Mouse (Mus musculus) mouse embryonic stem cell (cell line): ENCODE data around the gene Dcaf11.

Experiments
- in situ Hi-C, 2 experiments: fragments of 300-500 bp; cut with MboI; formaldehyde crosslinking; loops; 1 replicate in 1 of 2; 3 replicates in 1 of 2; pipeline ENCODE4 v1.14.3; 2019 to 2020; ENCODE audit warnings: low sequenced_read_pairs in 2 of 2, low pct_unique_long_range_greater_than_20kb in 1 of 2, mixed read lengths in 1 of 2; ENCODE audit not compliant: unreplicated experiment in 1 of 2

Gene Dcaf11

GRCm38 (mm10) chr14:55559799-55560201 lies at the start of gene Dcaf11:
Gene Dcaf11, plus strand, starts transcription at chr14:55560006.
- in situ Hi-C loops: no loop called here

GRCm38 (mm10) chr14:55510125-55510731 lies 49.6 kb upstream of the Dcaf11 start, which contains the start of gene Cpne6:
Gene Cpne6, plus strand, starts transcription at chr14:55510445.
- in situ Hi-C loops: no loop called here

- in situ Hi-C loops: no loop called here
Observed at GRCm38 (mm10) chr14:55511037-55511436, 48.8 kb upstream of the Dcaf11 start.

GRCm38 (mm10) chr14:55513927-55514326 lies 45.9 kb upstream of the Dcaf11 start:
- in situ Hi-C loops: no loop called here

GRCm38 (mm10) chr14:55515846-55516245 lies 44.0 kb upstream of the Dcaf11 start:
- in situ Hi-C loops: no loop called here

- in situ Hi-C loops: no loop called here
Observed at GRCm38 (mm10) chr14:55518897-55519296, 40.9 kb upstream of the Dcaf11 start.

GRCm38 (mm10) chr14:55519604-55520003 lies 40.2 kb upstream of the Dcaf11 start:
- in situ Hi-C loops: no loop called here

- in situ Hi-C loops: no loop called here
Observed at GRCm38 (mm10) chr14:55520451-55521361, 39.1 kb upstream of the Dcaf11 start.

GRCm38 (mm10) chr14:55524062-55524461 lies 35.7 kb upstream of the Dcaf11 start:
- in situ Hi-C loops: no loop called here

- in situ Hi-C loops: no loop called here
Observed at GRCm38 (mm10) chr14:55524785-55525184, 35.0 kb upstream of the Dcaf11 start, which contains the start of gene Nrl. Gene Nrl, minus strand, starts transcription at chr14:55524981.

- in situ Hi-C loops: no loop called here
Observed at GRCm38 (mm10) chr14:55526674-55527073, 33.1 kb upstream of the Dcaf11 start.

GRCm38 (mm10) chr14:55527940-55528339 lies 31.9 kb upstream of the Dcaf11 start:
- in situ Hi-C loops: no loop called here

- in situ Hi-C loops: no loop called here
Observed at GRCm38 (mm10) chr14:55536116-55536745, 23.6 kb upstream of the Dcaf11 start.

- in situ Hi-C loops: no loop called here
Observed at GRCm38 (mm10) chr14:55540067-55540786, 19.6 kb upstream of the Dcaf11 start, which contains the start of gene Pck2. Gene Pck2, plus strand, starts transcription at chr14:55540266.

GRCm38 (mm10) chr14:55540787-55541321 lies 19.0 kb upstream of the Dcaf11 start:
- in situ Hi-C loops: no loop called here

GRCm38 (mm10) chr14:55542268-55542667 lies 17.5 kb upstream of the Dcaf11 start:
- in situ Hi-C loops: no loop called here

GRCm38 (mm10) chr14:55544334-55544733 lies 15.5 kb upstream of the Dcaf11 start:
- in situ Hi-C loops: no loop called here

GRCm38 (mm10) chr14:55550191-55550590 lies 9.6 kb upstream of the Dcaf11 start:
- in situ Hi-C loops: no loop called here
